Mouse (Mus musculus) liver, postnatal 0 days (tissue): ENCODE measurements at regions not wholly inside any gene's neighbourhood (a gene's known extent, or its start where the extent isn't known, plus 50 kb on each side); places are given as distances from the start of the nearest gene placed in this dataset.

ENCODE experiments used
- ATAC-seq: fragments of 200-750 bp; cut with Nextera tagmentation; 2 replicates; pipeline ENCODE4 v1.8.0; 2017; ENCODE audit warnings: mild to moderate bottlenecking, moderate library complexity
- DNase-seq: peaks from one replicate; pipeline ENCODE4 v3.0.0-alpha.2; 2016
- H3K27ac ChIP-seq: fragments of 300-500 bp; sonication (generic); 2 replicates; pipeline ENCODE4 v1.5.1; 2014; ENCODE audit warnings: antibody characterized with exemption, moderate library complexity, mild to moderate bottlenecking, low read depth
- H3K27me3 ChIP-seq: fragments of 300-500 bp; sonication (generic); 2 replicates; pipeline ENCODE4 v1.6.1; 2014; ENCODE audit warnings: low read length, control low read depth, mixed read lengths; ENCODE audit not compliant: insufficient read depth
- H3K36me3 ChIP-seq: fragments of 300-500 bp; sonication (generic); replicated peaks from 2 replicates; pipeline ENCODE4 v1.6.1; 2014; ENCODE audit warnings: mild to moderate bottlenecking, control low read depth, low read length, moderate library complexity, mixed read lengths; ENCODE audit not compliant: insufficient read depth
- H3K4me1 ChIP-seq: fragments of 300-500 bp; sonication (generic); 2 replicates; pipeline ENCODE4 v1.6.1; 2014; ENCODE audit warnings: antibody characterized with exemption, mild to moderate bottlenecking, control low read depth; ENCODE audit not compliant: insufficient read depth
- H3K4me2 ChIP-seq: fragments of 300-500 bp; sonication (generic); 2 replicates; pipeline ENCODE4 v1.6.1; 2014; ENCODE audit warnings: low read depth, mild to moderate bottlenecking, low read length, moderate library complexity, mixed read lengths
- H3K4me3 ChIP-seq: fragments of 300-500 bp; sonication (generic); 2 replicates; pipeline ENCODE4 v1.5.1; 2014; ENCODE audit warnings: low read depth, low read length
- H3K9ac ChIP-seq: fragments of 300-500 bp; sonication (generic); replicated peaks from 2 replicates; pipeline ENCODE4 v1.6.1; 2014; ENCODE audit warnings: mild to moderate bottlenecking, moderate library complexity
- H3K9me3 ChIP-seq: fragments of 300-500 bp; sonication (generic); 2 replicates; pipeline ENCODE4 v1.6.1; 2016; ENCODE audit warnings: mild to moderate bottlenecking, control low read depth, low read length, mixed read lengths
- CTCF ChIP-seq: sonication (generic); IDR thresholded peaks from 2 replicates; pipeline ENCODE4 v1.5.1; 2016; ENCODE audit warnings: antibody characterized with exemption, low read depth
- EP300 ChIP-seq: IDR thresholded peaks from 2 replicates; pipeline ENCODE4 v1.6.1; 2016; ENCODE audit warnings: antibody characterized with exemption, low read depth, mild to moderate bottlenecking
- whole genome bisulfite sequencing: fragments of 180-500 bp; shearing (Covaris S2); extraction: QIAGEN DNeasy Blood & Tissue Kit; methylation state at CpG from one replicate; pipeline ENCODE4 v1.1.7; 2014; ENCODE audit not compliant: insufficient replicate concordance; 5-methylcytosine and 5-hydroxymethylcytosine counted together

DNA sequence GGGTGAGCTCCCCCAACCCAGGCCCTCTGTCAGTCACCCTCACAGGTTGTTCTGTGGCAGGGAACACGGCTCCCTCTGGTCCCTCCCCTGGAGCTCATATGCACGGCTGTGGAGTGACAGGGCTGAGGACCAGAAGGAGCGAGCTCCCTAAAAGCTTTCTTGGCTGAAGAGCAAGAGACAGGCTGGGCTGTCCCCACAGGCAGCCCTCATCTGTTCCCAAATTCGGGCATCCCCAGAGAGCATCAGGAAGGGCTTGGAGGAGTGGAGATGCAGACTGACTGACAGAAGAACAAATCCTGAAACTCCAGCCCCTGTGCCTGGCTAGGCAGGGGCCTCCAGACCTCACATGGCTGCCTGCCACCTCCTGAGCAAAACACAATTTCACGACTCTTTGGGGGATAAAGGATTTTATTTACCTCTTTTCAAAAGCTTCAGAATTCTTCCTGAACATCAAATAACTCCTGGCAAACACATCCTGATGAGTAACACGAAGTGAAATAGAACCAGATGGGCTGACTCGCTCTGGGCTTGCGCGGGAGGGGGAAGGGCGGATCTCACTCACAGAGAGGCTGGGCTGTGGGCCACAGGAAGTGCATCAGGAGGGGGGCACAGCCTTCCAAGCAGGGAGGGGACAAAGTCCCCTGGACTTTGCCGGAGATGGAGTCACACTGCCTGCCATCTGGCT is 232.7 kb upstream of the Zmiz1 start:
- 19% methylated on average over 11 of the region's 11 CpGs for WGBS
- Histone ChIP-seq H3K36me3 (no peaks in the 10 kb centered on the region), H3K27me3 (no peaks in the 10 kb centered on the region), H3K4me2 (peak overlapping the region; percentile 22), H3K4me3 (no peak overlapping the region), H3K9me3 (no peaks in the 10 kb centered on the region), H3K4me1 (peaks cover 11% of the 10 kb centered on the region), H3K27ac (peak overlapping the region; percentile 29), H3K9ac (no peak overlapping the region)
- ATAC-seq (peak; percentile 88), DNase-seq (peak; percentile 72)
- TF ChIP-seq CTCF (no peak), EP300 (no peak)

DNA sequence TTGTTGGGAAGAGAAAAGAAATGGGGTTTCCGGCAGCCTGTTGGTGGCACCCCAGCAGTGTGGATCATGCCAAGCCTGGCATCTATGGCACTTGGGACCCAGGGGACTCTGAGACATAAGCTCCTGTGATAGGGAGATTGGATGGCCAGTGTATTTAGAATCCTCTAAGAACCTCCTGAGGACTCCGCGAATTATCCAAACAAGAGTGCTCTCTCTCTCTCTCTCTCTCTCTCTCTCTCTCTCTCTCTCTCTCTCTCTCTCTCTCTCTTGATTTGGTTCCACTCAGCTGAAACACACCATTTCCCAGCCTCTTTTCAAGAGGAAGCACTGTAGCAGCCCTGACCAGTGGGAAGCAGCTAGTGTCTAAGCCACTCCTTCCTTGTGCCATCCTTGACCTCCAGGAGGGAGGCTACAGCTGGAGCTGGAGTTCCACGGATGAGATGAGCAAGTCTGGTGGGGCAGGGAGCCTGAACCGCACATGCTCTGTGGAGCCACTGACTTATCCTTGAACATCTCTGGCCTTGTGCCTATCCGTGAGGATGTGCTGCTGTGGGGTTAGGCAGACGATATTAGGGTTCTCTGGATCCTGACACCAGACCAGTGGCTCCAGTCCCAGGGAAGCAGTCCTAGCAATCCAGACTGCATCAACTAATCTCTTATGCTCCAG is 232.0 kb upstream of the Zmiz1 start:
- Histone ChIP-seq H3K9me3 (no peaks in the 10 kb centered on the region), H3K4me1 (peaks cover 11% of the 10 kb centered on the region), H3K4me3 (no peak overlapping the region), H3K4me2 (peak overlapping the region; percentile 22; the same call in 1 of the 2 replicates), H3K27me3 (no peaks in the 10 kb centered on the region), H3K9ac (no peak overlapping the region), H3K27ac (no peak overlapping the region), H3K36me3 (no peaks in the 10 kb centered on the region)
- ATAC-seq (peak; percentile 26; the same call in 1 of the 2 replicates), DNase-seq (no peak)
- 59% methylated on average over 7 of the region's 7 CpGs for WGBS
- TF ChIP-seq CTCF, result 0 out of 2 replicates have a peak, but pooled peaks have one; percentile 9
- TF ChIP-seq EP300, result no peak

DNA sequence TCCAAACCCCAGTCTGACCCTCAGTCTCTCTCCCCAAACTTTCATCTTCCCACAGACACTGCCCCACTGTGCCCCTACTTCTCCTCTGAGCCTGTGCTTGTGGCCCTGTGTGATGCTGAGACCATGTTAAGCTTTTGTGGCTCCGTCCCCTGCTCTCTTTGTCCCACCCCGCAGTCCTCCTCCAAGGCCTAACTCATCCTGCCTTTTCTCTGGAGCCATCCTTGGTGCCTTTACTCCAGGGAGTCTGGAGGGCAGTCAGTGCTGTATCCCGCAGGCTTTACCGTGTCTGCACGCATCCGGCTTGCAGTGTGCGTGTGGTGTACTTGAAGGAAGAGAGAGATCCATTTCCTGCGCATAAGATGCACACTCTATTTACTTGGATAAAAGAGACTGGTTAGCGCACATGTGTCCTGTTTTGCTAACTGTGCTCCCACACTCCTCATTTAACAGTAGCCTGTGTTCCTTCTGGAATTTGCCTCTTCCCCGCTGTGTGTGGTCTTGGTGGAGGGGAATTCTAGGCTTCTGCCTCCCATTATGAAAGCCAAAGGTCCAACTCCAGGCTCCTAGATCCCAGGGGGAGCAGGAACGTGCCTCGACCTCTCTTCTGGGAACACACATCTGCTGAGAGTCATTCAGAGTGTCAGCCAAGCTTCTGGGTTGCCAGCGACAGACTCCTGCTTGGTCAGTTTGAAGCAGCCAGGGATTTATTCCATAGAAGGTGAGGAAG is 230.5 kb upstream of the Zmiz1 start:
- Histone ChIP-seq H3K4me1 (peaks cover 11% of the 10 kb centered on the region), H3K9ac (no peak overlapping the region), H3K27ac (no peak overlapping the region), H3K9me3 (no peaks in the 10 kb centered on the region), H3K4me3 (no peak overlapping the region), H3K36me3 (no peaks in the 10 kb centered on the region), H3K27me3 (no peaks in the 10 kb centered on the region), H3K4me2 (no peak overlapping the region)
- TF ChIP-seq CTCF, result no peak
- no peak for ATAC-seq
- no peak for DNase-seq
- 77% methylated on average over 13 of the region's 13 CpGs for WGBS

DNA sequence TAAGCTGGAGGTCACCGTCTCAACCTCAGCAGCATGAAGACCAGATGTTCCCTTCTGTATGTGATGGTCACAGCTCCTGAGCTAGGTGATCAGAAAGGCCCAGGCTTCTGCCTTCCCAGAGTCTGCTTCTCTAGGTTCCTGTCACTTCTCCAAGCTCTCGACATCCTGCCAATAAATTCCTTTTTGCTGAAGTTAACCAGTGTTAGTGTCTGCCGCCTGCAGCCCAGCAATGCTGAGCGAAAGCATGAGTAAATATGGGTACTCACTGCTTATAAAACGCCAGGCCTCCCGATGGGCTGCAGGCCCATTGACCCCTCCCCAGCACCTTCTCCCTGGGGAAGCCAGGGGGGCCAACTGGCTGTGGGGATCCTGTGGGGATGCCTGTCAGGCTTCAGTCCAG is 229.4 kb upstream of the Zmiz1 start:
- no peaks in the 10 kb centered on the region for H3K27me3 ChIP-seq
- no peak overlapping the region for H3K9ac ChIP-seq
- peaks cover 11% of the 10 kb centered on the region for H3K4me1 ChIP-seq
- no peaks in the 10 kb centered on the region for H3K9me3 ChIP-seq
- ATAC-seq, result no peak
- DNase-seq, result no peak
- no peaks in the 10 kb centered on the region for H3K36me3 ChIP-seq
- H3K4me3 ChIP-seq, result no peak overlapping the region
- H3K27ac ChIP-seq, result no peak overlapping the region
- no peak overlapping the region for H3K4me2 ChIP-seq
- TF ChIP-seq CTCF, result no peak
- no peak for TF ChIP-seq EP300
- 46% methylated on average over 6 of the region's 6 CpGs for WGBS

DNA sequence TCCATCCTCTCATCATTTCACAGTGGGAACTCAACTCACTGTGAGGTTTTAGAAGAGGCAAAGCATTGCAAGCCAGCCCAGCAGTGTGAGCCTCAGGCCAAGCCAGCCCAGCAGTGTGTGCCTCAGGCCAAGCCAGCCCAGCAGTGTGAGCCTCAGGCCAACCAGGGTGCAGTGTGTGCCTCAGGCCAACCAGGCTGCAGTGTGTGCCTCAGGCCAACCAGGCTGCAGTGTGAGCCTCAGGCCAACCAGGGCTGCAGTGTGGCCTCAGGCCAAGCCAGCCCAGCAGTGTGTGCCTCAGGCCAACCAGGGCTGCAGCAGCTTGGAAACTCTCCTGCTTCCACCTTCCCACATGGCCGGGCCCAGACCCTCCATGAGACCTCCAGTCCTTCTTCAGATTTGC is 227.1 kb upstream of the Zmiz1 start:
- ATAC-seq, result peak; percentile 67; the same call in 1 of the 2 replicates
- TF ChIP-seq CTCF, result no peak
- no peak for TF ChIP-seq EP300

DNA sequence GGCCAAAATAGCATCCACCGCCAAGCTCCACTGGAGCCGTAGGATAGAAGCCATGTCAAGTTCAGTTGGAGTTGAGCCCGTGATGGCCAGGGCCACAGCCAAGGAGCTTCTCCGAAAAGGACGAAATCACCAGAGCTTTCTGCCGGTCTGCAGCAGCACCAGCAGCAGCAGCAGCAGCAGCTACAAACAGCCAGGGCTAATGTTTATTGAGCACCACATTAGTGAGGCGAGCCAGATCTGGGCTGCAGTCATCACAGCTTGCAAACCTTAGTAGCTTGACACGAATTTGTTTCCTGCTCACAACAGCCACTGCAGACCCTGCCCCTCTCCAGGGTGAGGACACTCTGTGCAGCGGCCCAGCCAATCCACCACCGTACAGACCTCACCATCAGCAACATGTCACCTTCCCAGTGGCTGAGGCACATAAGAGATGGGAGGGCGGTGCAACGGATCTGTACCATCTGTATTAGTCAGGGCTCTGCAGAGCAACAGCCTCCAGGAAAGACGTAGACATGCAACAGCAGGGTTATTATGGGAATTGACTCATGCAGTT is 222.5 kb upstream of the Zmiz1 start:
- H3K36me3 ChIP-seq, result no peaks in the 10 kb centered on the region
- no peaks in the 10 kb centered on the region for H3K27me3 ChIP-seq
- DNase-seq (no peak), ATAC-seq (no peak)
- no peak overlapping the region for H3K9ac ChIP-seq
- H3K4me1 ChIP-seq, result no peaks in the 10 kb centered on the region
- H3K4me3 ChIP-seq, result no peak overlapping the region
- H3K9me3 ChIP-seq, result no peaks in the 10 kb centered on the region
- TF ChIP-seq CTCF (no peak), EP300 (no peak)
- H3K27ac ChIP-seq, result no peak overlapping the region
- WGBS, result 67% methylated on average over 13 of the region's 13 CpGs
- no peak overlapping the region for H3K4me2 ChIP-seq

More for the DNA sequence above, 227.1 kb upstream of the Zmiz1 start:
- 64% methylated on average over 1 of the region's 1 CpGs for WGBS
- Histone ChIP-seq H3K4me1 (peaks cover 11% of the 10 kb centered on the region), H3K9me3 (no peaks in the 10 kb centered on the region), H3K27ac (no peak overlapping the region), H3K4me3 (no peak overlapping the region), H3K36me3 (no peaks in the 10 kb centered on the region), H3K9ac (no peak overlapping the region), H3K27me3 (no peaks in the 10 kb centered on the region), H3K4me2 (no peak overlapping the region)
- DNase-seq, result peak; percentile 39
